Mouse (Mus musculus): ENCODE measurements around the gene Atp5d.

Atp5d gene

DNA sequence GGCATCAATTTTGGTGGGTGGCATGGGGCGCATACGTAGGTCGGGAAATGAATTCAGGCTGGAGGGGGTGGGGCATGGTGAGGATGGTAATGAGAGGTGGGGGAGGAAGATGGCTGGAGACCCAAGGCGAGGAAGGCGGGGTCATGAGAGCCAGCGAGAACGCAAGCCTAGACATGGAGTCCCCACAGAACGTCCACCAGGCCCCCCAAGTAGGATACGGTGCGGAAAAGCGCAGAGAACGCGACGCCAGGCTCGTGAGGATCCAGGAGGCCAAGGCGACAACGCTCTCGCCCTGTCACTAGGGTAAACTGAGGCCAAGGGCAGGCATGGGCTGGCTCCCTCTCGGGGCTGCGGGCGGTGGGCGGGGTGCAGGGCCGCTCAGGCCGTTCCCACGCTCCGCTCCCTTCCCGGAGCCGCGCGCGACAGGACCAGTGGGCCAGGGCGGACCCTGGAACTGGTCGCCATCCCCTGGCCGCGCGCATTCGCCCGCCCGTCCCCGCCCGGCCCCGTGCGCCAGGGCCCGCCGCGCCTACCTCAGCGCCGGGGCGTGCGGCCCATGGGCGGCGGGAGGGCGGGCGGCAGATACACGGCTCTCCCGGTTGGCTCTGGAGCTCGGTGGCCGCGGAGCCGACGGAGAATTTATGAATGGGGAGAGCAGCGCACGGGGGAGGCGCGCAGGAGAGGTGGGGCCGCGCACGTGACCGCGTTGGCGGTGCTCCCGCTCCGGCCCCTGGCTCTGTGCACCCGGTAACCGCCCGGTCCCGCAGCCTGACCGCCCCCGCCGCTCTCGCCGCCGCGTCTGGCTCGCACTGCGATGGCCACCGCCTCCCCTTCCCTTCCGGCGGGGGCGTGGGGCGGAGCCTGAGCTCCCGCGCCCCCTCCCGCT is at the start of gene Atp5d:
Gene Atp5d (plus strand): TSS at position 80 of the 886 bp plus-strand sequence.
- peak; percentile 91 for DNase-seq (ENCODE audit: low read depth, low spot score)

DNA sequence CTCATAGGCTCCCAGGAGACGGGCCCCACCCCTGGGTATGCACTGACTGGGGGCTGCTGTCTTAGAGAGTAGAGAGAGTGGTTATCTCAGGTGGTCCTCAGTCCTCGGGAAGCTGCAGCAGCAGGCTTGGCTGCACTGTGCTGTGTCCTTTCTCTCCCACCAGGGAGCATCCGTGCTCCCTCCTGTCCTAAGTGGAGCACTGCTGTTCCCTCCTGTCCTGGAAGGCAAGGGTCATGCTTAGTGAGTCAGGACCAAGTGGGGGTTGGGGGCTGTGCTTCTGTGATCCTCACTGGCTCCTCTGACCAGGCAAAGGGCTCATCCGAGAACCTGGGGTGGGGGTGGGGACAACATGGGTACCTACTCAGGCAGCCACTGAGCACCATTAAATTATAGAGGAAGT is 49.3 kb upstream of the Atp5d start:
- no peak for DNase-seq (ENCODE audit: low read depth, low spot score)

DNA sequence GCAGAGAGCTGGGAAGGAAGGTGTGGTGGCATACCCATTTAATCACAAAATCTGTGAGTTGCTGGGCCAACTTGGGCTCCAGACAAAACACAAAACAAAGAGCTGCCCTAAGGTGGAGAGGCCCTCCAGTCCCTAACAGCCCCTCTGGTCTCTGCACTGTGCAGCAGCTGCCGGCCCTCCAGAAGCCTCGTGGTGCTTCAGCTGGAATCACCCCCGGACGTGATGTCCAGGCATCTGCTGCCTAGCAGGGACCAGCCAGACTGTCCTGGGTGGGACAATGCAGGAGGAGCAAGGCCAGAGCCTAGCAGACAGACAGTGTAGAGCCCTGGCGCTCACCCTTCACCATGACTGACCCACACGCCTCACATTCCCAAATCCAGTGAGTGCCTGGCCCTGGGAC is 46.9 kb upstream of the Atp5d start:
- no peak for DNase-seq (ENCODE audit: low read depth, low spot score)

DNA sequence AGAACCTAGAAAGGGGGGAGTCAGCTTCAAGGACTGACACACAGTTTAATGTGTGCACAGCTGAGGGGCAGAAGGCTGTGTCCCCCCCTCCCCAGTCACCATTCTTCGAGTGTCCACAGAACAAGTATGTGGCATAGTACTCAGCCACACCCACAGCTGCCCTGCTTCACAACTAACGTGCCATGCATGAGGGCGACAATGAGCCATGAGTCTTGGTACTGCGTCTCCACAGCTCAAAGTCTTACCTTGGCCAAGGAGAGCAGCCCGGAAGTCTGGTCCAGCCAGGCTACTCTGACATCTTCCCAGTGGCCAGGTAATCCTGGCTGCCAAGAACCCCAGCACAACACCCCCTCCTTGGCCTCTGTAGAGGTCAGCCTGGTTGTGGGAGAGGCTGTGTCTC is 45.7 kb upstream of the Atp5d start:
- no peak for DNase-seq (ENCODE audit: low read depth, low spot score)

DNA sequence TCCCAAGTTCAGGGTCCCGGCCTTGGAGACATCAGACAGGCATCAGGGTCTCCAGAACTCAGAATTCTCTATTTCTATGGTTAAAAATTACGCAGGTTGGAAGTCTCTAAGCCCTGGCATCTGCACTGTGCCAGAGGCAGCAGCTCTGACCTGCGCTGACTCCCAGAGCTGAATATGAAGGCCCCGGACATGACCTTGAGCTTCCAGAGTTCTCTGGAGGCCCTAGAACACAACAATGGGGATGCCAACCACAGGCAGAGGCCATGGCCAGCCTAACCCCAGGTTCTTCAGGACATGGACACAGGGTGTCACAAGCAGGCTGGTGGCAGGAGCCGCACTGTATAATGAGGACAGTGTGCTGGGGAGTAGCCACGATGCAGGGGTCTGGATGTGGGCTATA is 44.3 kb upstream of the Atp5d start:
- no peak for DNase-seq (ENCODE audit: low read depth, low spot score)

DNA sequence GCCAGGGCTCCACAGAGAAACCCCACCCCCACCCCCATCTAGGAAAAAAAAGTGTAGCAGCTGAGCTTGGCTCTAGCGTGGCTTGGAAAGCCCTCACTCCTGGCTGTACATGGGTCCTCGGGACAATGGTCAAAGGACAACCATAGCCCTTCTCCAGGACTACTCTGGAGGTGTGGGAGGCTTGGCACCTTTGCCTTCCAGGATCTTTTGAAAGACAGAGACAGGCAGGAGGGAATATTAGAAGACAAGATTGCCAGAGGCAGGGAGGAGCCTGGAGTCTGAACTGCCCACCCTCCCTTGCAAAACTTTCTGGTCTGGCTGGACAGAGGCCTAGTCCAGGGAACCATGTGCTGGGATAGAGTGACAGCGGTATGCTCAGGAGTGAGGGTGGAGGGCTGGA is 43.7 kb upstream of the Atp5d start:
- DNase-seq (ENCODE audit: low read depth, low spot score) = no peak

DNA sequence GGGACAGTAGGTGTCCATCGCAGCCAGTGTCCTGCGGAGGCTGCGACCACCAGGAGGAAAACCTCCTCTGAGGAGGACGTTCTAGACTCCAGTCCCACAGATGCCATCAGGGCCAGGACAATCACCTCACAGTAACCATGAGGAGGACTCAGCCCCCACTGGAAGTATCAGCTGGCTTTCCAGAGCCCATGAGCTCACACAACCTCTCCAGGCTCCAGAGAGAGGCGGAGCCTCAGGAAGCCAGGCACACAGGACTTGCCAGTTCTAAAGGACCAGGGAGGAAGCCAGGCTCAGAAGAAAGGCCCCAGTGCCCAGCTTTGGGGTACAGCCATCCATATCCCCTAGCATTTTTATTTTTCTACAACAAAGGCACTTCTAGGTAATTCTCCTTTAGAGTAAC is 42.9 kb upstream of the Atp5d start:
- peak; percentile 58 for DNase-seq (ENCODE audit: low read depth, low spot score)

DNA sequence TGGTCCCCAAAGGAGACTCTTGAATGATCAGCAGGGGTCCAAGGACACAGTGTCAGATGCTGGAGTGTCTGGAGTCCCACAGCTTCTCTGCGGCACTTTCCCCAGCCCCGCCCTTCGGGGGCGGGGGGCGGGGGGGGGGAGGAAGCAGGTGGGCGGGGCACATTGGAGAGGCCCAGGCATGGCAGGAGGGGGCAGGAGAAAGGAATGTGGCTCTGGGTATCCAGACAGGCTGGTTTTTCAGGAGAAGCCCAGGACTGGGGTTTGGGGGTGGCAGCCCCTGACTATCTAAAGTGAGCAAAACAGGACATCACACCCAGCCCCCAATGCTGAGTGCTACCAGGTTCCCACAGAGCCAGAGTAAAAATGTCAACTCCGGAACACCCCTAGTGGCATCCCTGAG is 41.2 kb upstream of the Atp5d start:
- no peak for DNase-seq (ENCODE audit: low read depth, low spot score)

DNA sequence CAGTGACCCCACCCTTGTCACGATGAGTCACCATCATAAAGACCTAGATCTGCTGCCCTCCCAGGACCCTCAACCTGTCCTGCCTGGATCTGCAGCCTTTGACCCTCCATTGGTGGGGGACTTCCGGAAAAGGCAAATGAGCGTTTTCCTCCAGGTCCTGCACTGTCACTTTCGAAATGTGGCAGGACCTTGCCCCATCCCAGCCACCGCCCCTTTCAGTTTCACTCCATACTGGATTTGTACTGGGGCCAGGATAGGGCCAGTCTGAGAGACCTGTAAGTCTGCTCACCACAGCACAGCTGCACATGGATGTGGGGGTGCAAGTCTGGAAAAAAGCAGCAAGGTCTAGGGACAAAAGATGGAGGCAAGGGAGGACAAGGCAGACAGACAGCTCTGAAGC is 39.8 kb upstream of the Atp5d start:
- no peak for DNase-seq (ENCODE audit: low read depth, low spot score)

DNA sequence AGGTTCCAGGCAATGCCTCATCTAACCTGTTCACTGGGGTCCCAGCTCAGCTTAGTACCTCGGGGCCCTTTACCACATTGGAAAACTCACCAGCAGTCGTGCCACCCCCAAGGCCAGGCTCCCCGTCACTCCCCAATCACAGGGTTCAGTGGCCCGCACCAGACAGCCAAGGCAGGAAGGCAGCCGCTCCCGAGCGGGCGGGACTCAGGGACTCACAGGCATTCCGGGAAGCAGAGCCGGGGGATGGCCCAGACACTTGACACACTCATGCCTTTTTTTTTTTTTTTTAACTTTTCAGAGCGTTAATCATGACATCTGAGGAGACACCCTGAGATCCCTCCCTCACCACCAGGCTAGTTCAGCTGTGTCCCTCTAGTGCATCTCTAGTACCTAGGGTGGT is 37.5 kb upstream of the Atp5d start:
- DNase-seq (ENCODE audit: low read depth, low spot score) = no peak

DNA sequence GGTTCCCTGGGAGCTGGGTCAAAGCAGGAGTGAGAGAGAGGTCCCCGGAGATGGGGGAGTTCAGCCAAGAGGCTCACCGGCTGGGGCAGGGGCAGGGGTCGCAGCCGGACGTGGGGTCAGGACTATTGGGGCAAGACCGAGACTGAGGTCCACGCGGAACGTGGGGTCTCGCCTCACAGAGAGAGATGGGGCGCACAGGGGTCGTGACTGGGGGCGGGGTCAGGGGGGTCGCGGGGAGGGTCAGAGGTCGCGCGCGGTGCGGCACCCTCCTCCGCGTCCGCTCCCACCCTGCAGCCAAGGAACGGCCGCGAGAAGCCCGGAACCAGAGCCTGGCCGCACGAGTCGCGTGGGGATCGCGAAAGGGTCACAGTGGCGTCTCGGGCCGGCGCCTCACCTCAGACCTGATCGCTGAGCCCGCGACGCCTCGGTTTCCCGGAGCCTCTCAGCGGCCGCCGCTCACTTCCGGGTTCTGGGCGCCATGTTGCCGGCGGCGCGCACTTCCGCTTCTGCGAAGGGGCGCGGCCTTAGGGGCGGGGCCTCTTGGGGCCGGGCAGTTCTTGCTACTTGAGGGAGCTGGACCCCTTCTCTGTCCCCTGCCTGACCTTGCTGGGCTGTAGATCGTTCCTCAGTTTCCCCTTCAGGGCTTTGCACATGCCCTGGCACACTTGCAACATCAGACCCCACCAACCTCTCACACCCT is 36.1 kb upstream of the Atp5d start:
- peak; percentile 87 for DNase-seq (ENCODE audit: low read depth, low spot score)

DNA sequence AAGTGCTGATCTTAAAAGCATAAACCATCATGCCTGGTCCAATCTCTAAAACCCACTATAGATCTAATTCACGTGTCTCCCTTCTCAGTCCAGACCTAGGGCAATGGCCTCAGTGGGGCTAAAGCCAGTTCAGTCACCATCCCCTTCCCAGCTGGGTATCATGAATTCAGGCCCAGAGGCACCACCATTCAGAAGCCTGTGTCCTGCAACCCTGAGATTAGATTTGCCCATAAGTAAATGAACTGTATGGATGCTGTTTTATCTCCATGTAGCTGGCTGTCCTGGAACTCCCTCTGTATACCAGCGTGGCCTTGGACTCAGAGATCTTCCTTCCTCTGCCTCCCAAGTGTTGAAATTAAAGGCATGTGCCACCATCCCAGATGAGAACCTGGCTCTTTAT is 35.4 kb upstream of the Atp5d start:
- no peak for DNase-seq (ENCODE audit: low read depth, low spot score)

DNA sequence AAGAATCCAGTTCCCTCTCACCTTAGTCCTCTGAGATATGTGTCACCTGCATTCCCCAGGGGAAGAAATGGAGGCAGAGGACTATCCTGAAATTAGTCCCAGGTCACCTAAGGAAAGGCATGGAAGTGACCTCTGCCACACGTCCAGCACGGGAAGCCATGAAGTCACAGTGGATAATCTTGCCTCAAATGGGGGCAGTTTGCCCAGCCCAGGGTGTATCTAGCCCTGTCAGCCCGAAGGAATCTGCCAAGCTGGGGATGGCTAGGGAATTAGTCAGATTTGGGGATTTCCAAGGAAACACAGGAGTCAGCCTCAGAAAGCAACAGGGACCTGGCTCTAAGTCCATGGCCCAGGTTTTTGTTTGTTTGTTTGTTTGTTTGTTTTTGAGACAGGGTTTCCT is 34.3 kb upstream of the Atp5d start:
- no peak for DNase-seq (ENCODE audit: low read depth, low spot score)

DNA sequence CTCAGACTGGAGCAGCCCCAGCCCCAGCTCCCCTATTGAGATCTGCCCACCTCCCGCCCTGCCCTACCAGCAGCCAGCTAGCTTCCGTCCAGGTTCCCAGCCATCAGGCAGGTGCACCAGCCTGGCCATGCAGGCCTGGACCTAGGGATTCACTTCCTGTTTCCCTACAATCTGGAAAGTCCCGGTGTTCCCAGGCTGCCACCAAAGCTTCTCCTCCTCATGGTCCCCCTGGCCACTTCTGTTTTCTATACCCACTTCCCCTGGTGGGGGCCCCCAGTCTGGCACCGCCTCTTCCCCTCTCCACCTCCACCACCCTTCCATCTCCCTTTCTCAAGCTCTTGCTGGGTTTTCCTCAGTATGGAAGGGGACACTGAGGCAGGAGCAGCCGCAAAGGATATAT is 33.0 kb upstream of the Atp5d start, which contains the start of gene Sbno2:
Gene Sbno2 (minus strand): TSS at position 112 of the 400 bp plus-strand sequence.
- DNase-seq (ENCODE audit: low read depth, low spot score) = no peak

DNA sequence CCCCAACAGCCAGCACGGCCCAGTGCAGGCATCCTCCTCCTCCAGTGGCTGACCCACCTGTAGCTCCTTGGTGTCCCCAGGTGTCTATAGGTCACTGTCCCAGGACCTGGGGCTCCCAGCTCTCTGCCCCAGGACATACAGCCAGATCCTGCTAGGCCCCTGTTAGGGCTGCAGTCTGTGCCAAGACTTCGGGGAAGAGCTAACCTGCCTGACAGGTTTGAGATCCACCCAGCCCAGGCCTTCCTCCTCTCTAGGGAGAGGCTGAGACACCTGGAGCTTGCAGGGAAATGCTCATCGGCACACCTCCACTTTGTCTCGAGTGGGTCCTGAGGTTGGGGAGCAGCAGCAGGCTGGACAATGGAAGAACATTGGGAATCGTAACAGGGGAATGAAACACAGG is 32.5 kb upstream of the Atp5d start:
- no peak for DNase-seq (ENCODE audit: low read depth, low spot score)

DNA sequence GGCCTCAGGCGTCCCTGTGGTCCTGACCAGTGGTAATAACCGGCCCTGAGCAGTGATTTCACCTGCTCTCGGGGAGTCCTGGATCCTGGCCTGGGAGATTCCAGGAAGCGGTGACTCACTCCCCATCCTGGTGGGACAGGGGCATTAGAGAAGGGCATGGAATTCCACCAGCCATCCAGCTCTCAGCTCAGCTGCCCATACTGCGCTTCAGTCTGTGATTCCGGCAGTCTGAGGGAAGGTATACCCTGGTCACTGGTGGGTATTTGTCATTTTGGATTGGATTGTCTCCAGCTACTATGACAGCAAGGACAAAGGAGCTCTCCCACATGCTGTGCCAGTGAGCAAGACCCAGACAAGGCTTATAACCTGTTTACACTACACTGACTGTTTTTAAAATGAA is 30.8 kb upstream of the Atp5d start:
- DNase-seq (ENCODE audit: low read depth, low spot score) = no peak

DNA sequence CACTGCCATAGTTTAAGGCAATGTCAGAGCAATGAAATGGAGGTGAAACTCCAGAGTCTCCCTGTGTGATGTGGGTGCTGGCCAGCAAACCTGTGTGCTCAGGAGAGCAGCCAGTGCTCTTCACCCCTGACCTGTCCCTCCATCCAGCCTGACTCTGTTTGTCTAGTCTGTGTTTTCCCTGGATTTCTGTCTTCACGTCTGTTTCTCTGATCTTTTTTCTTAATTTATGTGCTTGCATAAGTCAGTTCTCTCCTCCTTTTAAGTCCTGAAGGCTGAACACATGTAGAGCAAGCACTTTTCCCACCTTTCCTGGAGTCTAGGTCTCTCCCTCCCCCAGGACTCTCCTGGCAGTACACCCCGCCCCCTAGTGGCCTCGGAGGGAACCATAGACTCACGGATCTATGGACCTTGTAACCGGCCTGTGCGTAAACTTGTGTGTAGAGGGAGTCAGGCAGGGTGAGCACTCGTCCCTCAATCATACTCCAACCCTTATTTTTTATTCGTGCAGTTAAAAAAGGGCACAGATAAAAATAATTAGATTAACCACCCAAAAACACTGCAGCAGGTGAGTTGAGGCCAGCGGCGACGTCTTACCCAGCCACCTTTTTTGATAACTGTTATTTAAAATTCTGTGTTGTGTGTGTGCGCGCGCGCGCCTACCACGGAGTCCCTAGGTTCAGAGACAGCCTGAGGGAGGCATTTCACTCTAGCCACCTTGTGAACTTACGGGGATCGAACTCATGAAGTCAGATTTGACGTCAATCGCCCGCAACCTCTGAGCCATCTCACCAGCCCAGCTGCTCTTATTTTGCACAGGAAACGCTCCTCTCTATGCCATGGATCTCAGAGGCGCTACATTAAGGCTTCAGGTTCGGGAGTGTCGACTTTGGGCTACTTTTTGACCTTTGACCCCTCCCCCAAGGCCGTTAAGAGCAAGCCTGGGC is 23.8 kb upstream of the Atp5d start:
- peak; percentile 96 for DNase-seq (ENCODE audit: low read depth, low spot score)

DNA sequence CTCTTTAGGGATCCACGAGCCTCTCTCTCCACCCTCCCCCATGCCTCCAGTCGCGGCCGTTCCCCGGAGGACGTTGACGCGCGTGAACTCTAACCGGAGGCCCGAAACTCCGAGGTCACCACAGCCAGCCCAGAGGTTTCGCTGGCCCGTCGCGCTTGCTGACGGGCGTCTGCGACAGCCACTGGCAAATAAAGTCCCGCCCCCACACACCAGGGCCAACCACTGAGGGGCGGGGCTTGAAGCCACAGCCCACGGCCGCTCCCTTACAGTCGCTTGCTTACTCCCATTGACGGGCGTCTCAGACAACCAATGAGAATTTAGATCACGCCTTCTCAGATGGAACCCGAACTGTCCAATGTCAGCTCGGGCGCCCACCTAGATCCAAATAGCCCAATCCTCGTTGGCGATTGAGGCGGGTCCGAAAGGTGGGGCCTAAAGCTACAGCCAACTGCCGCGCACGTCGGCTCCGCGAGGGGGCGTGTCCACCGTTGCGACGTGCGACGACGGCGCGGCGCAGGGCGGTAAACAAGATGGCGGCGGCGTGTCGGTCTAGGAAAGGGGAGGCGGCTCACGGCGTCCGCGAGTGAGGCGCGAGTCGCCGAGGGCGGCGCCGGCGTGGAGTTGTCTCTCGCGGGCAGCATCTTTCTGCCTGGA is 23.0 kb upstream of the Atp5d start, which contains the start of gene Stk11:
Gene Stk11 (plus strand): TSS at position 514 of the 654 bp plus-strand sequence.
- DNase-seq (ENCODE audit: low read depth, low spot score) = peak; percentile 100

DNA sequence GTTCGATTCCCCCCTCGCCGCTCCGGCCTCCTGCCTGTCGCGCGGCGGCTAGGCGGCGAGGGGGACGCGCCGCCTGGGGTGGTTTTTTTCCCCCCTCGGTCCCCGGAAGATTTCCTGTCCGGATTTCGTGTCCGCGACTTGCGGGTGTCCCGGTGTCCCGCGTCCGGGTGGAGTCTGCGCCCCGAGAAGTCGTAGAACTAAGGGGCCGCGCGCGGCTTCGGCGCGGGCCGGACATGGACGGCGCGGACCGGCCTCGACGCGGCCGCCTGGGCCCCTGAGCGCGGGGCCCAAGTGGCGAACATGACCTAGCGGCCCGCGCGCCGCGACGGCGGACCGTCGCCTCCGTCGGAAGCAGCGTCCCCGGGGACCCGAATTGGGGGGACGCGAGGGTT is 22.5 kb upstream of the Atp5d start:
- no peak for DNase-seq (ENCODE audit: low read depth, low spot score)

DNA sequence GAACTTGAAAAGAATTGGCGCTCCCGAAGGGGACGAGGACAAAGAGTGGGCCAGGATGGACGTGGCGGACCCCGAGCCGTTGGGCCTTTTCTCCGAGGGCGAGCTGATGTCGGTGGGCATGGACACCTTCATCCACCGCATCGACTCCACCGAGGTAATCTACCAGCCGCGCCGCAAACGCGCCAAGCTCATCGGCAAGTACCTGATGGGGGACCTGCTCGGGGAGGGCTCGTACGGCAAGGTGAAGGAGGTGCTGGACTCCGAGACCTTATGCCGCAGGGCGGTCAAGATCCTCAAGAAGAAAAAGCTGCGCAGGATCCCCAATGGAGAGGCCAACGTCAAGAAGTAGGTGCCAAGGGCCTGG is 21.9 kb upstream of the Atp5d start:
- DNase-seq (ENCODE audit: low read depth, low spot score) = no peak

DNA sequence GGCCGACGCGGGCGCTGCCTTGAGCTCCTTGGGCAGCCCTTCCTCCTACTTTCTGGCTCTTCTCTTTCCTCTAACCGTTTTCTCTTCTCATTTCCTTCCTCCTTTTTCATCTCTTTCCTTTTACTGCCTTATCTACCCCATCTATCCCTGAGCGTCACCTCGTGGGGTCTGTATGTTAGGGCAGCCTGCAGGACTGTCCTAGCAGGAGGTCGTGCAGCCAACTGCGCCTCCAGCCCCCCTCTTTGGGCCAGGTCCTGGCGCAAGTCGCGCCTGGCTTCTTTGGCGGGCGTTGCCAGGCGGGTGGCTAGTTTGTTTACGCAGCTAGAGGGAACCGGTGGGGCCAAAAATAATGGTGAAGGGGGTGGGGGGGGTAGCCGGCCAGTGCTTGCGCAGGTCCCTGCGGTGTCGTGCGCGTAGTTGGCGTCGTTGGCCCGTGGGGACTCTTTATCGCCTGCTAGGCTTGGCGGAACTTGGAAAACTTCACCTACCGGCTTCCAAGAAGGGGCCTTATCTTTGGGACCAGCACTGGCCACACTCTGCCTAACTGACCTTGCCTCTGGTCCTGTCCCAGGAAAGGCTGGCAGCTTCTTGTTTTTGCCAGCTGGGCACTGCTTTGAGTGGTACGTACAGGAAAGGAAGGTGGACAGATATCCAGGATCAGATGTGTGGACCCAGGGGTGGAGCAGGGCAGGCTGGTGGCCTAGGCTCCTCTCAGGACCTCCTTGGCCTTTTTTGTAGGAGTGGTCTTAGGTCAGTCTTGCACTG is 21.3 kb upstream of the Atp5d start:
- peak; percentile 41 for DNase-seq (ENCODE audit: low read depth, low spot score)

Measured in brain, adult 2 months (tissue).